Mouse (Mus musculus): ENCODE data around the gene Vwa7. TPM values are rescaled to one million over a fixed set of nuclear protein-coding genes. Genes with fewer than 3 reads are reported as not detected.
"Not testable (repeated sequence)": the region's sequence is repeated elsewhere in the genome, so short reads cannot be mapped to it uniquely, and the experiment has no call there.

Vwa7 gene
- polyA plus RNA-seq (2016; fragmentation: Nextera tagmentation; extraction: Ambion mirVana), result 0.06 and 0.15 TPM in 2 replicates

DNA sequence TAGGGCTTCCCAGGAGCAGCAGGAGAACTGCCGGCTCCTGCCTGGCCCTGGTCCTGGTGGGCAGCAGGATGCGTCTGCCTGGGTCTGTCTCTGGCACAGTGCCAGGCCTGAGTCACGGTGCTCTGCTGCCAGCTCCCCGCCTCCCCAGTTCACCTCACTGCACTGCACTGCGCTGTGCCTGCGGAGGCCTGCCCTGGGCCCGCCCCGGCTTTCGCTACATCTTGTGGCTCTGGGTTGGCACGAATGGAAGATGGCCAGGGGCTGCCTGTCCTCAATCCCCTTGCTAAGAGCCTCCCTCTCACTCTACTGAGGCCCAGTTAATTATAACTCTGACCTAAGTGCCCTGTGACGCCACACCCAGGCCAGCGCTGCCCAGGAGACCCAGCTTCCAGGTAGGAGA is at the start of gene Vwa7:
Vwa7 (plus strand) TSS at position 204 of the 400 bp plus-strand sequence.
- H3K4me3 ChIP-seq, result no peak within 1 kb of the TSS
- H3K36me3 ChIP-seq, result peaks cover 62% of the 10 kb centered on the region
- peak; percentile 62 for ATAC-seq (ENCODE audit: low FRiP score, low read depth)
- H3K27ac ChIP-seq, result no peak within 1 kb of the TSS
- H3K9me3 ChIP-seq, result no peaks in the 10 kb centered on the region
- 0 out of 2 replicates have a peak within 1 kb of the TSS, but pooled peaks have one; percentile 35 for H3K9ac ChIP-seq
- WGBS, result 75% methylated on average over 12 of the region's 12 CpGs
- no peak within 1 kb of the TSS for H3K4me2 ChIP-seq (replicated peaks)
- H3K27me3 ChIP-seq (replicated peaks), result no peaks in the 10 kb centered on the region
- peaks cover 6% of the 10 kb centered on the region for H3K4me1 ChIP-seq

DNA sequence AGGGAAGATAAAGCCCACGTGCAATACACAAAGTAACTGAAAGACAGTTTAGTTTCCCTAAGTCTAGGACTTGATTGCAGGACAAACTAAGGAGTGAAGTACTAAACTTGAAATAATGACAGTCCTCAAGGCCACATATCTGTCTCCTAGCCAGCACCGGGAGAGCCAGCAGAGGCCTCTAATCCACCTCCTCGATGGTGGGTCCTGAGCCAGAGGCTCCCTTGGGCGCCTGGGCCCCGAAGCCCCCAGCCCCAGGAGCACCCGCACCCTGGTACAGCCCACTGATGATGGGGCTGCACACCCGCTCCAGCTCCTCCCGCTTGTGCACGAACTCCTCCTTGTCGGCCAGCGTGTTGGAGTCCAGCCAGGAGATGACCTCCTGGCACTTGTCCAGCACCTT is 46.6 kb upstream of the Vwa7 start, which contains the start of gene Gm20481:
Gm20481 (plus strand) TSS at position 91 of the 400 bp plus-strand sequence.
- H3K4me1 ChIP-seq; H3K9ac ChIP-seq; H3K4me2 ChIP-seq (replicated peaks); H3K27ac ChIP-seq; H3K36me3 ChIP-seq; ATAC-seq (ENCODE audit: low FRiP score, low read depth); H3K9me3 ChIP-seq; H3K4me3 ChIP-seq: not testable (repeated sequence)
- H3K27me3 ChIP-seq (replicated peaks), result peaks cover 26% of the 10 kb centered on the region
- 71% methylated on average over 8 of the region's 11 CpGs for WGBS

DNA sequence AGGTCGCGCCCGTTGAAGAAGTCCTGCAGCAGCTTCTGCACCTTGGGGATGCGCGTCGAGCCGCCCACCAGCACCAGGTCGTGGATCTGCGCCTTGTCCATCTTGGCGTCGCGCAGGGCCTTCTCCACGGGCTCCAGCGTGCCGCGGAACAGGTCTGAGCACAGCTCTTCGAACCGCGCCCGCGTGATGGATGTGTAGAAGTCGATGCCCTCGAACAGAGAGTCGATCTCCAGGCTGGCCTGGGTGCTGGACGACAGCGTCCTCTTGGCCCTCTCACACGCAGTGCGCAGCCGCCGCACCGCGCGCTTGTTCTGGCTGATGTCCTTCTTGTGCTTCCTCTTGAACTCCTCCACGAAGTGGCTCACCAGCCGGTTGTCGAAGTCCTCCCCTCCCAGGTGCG is 45.5 kb upstream of the Vwa7 start:
- not testable (repeated sequence) for H3K27ac ChIP-seq; ATAC-seq (ENCODE audit: low FRiP score, low read depth); H3K4me2 ChIP-seq (replicated peaks); H3K9ac ChIP-seq; H3K36me3 ChIP-seq; H3K4me1 ChIP-seq; H3K9me3 ChIP-seq; H3K4me3 ChIP-seq
- 31% methylated on average over 26 of the region's 37 CpGs for WGBS
- H3K27me3 ChIP-seq (replicated peaks), result peaks cover 26% of the 10 kb centered on the region

DNA sequence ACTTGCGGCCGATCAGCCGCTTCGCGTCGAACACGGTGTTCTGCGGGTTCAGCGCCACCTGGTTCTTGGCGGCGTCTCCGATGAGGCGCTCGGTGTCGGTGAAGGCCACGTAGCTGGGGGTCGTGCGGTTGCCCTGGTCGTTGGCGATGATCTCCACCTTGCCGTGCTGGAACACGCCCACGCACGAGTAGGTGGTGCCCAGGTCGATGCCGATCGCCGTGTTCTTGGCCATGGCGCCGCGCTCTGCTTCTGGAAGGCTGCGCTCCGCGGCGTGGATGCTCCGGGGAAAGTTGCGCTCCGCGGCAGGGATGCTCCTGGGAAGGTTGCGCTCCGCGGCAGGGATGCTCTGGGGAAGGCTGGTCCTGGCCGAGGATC is 44.7 kb upstream of the Vwa7 start:
- H3K4me2 ChIP-seq (replicated peaks), result peak overlapping the region; percentile 77
- H3K27me3 ChIP-seq (replicated peaks), result peaks cover 26% of the 10 kb centered on the region
- not testable (repeated sequence) for H3K27ac ChIP-seq, H3K4me1 ChIP-seq, H3K36me3 ChIP-seq, H3K9me3 ChIP-seq, H3K9ac ChIP-seq
- ATAC-seq (ENCODE audit: low FRiP score, low read depth), result peak; percentile 57
- peak overlapping the region; percentile 36 for H3K4me3 ChIP-seq
- WGBS, result 7% methylated on average over 7 of the region's 43 CpGs

DNA sequence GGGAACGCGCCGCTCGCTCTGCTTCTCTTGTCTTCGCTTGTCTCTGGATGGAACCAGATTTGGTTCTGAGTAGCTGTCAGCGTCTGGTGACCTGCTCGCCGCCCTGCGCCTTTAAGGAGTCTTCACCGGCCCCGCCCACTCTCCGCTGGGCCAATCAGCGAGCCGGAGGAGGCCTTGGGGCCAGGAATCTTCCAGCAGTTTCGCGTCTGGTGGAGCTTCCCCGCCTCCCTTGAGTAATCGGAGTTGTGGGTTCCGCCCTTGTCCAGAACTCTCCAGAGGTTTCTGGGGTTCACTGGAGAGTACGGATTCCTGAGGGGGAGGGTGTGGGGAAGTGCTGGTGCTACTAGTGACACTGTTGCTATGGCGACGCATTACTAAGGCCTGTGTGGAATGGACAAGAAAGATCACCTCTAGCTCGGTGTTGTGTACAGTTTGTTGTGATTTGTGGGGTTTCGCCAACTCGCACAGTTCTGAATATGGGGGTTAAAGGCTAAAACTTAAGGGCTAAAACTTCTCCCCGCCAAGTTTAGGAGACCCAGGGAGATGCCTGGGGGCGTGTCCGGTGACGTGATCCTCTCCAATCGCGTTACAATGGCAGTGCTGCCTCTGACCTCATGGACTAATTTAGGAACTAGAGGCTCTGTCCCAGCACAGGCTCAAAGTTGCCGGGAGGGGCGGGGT is 44.2 kb upstream of the Vwa7 start, which contains the start of the genes Hspa1a and Hspa1l:
Hspa1a (minus strand) TSS at position 88 of the 681 bp plus-strand sequence.
Hspa1l (plus strand) TSS at position 635 of the 681 bp plus-strand sequence.
- under 1% methylated on average over 30 of the region's 33 CpGs for WGBS
- Histone ChIP-seq H3K4me2 (replicated peaks) (peak within 1 kb of the TSS; percentile 77), H3K4me3 (peak within 1 kb of the TSS; percentile 36), H3K27me3 (replicated peaks) (peaks cover 26% of the 10 kb centered on the region)
- H3K9ac ChIP-seq, H3K9me3 ChIP-seq, H3K36me3 ChIP-seq, H3K4me1 ChIP-seq, H3K27ac ChIP-seq: not testable (repeated sequence)
- ATAC-seq (ENCODE audit: low FRiP score, low read depth), result peak; percentile 94

DNA sequence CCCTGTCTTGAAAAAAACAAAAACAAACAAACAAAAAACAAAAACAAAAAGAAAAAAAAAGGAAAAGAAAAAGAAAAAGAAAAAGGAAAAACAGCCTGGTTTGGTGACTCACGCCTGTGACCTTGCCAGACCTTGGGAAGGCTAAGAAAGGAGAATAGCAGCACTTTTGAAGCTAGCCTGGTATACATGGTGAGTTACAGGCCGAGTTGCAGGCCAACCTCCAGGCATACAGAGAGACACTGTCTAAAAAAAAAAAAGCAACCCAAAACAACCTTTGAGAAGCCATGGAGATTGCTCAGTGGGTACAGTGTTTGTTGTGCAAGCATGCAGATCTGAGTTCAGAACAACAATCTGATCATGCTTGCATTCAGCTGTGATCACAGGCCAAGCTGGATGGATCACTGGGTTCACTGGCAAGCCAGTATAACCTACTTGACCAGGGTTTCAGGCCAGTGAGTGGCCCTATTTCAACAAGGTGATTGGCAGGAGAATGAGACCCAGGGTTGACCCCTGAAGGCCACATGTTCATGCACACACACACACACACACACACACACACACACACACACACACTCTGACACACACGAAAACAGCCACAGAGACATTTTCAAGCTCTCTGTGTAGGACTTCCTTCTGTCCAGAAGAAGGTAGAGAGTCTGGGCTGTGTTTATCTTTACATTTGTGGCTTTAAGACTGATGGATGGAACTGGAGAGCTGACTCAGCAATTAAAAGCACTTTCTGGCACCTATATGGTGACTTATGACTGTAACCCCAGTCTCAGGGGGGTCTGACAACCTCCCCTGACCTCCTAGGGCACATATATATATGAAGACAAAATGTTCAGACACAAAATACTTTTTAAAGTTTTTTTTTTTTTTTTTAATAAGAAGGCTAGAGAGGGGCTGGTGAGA is 40.5 kb upstream of the Vwa7 start:
- WGBS, result 87% methylated on average over 3 of the region's 3 CpGs
- Histone ChIP-seq H3K4me1 (peaks cover 5% of the 10 kb centered on the region), H3K36me3 (peaks cover 3% of the 10 kb centered on the region; the same call in 1 of the 2 replicates), H3K9ac (no peak overlapping the region), H3K9me3 (no peaks in the 10 kb centered on the region), H3K4me2 (replicated peaks) (no peak overlapping the region), H3K4me3 (no peak overlapping the region), H3K27ac (no peak overlapping the region), H3K27me3 (replicated peaks) (no peaks in the 10 kb centered on the region)
- no peak for ATAC-seq (ENCODE audit: low FRiP score, low read depth)

DNA sequence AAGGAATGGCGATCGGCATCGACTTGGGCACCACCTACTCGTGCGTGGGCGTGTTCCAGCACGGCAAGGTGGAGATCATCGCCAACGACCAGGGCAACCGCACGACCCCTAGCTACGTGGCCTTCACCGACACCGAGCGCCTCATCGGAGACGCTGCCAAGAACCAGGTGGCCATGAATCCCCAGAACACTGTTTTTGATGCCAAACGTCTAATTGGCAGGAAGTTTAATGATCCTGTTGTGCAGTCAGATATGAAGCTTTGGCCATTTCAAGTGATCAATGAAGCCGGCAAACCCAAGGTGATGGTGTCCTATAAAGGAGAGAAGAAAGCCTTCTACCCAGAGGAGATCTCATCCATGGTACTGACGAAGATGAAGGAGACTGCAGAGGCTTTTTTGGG is 39.4 kb upstream of the Vwa7 start:
- Histone ChIP-seq H3K9ac (no peak overlapping the region), H3K36me3 (peaks cover 3% of the 10 kb centered on the region; the same call in 1 of the 2 replicates), H3K4me3 (no peak overlapping the region), H3K9me3 (no peaks in the 10 kb centered on the region), H3K4me1 (peaks cover 9% of the 10 kb centered on the region), H3K27ac (no peak overlapping the region), H3K27me3 (replicated peaks) (no peaks in the 10 kb centered on the region), H3K4me2 (replicated peaks) (no peak overlapping the region)
- ATAC-seq (ENCODE audit: low FRiP score, low read depth), result no peak
- WGBS, result 94% methylated on average over 20 of the region's 20 CpGs

DNA sequence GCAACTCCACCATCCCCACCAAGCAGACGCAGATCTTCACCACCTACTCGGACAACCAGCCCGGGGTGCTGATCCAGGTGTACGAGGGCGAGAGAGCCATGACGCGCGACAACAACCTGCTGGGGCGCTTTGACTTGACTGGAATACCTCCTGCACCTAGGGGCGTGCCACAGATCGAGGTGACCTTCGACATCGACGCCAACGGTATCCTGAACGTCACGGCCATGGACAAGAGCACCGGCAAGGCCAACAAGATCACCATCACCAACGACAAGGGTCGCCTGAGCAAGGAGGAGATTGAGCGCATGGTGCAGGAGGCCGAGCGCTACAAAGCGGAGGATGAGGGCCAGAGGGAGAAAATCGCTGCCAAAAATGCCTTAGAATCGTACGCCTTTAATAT is 38.1 kb upstream of the Vwa7 start:
- Histone ChIP-seq H3K36me3 (peaks cover 3% of the 10 kb centered on the region; the same call in 1 of the 2 replicates), H3K4me1 (peaks cover 13% of the 10 kb centered on the region), H3K4me2 (replicated peaks) (no peak overlapping the region), H3K27ac (no peak overlapping the region), H3K4me3 (no peak overlapping the region), H3K9me3 (no peaks in the 10 kb centered on the region), H3K9ac (no peak overlapping the region), H3K27me3 (replicated peaks) (no peaks in the 10 kb centered on the region)
- no peak for ATAC-seq (ENCODE audit: low FRiP score, low read depth)
- WGBS, result 90% methylated on average over 27 of the region's 27 CpGs

DNA sequence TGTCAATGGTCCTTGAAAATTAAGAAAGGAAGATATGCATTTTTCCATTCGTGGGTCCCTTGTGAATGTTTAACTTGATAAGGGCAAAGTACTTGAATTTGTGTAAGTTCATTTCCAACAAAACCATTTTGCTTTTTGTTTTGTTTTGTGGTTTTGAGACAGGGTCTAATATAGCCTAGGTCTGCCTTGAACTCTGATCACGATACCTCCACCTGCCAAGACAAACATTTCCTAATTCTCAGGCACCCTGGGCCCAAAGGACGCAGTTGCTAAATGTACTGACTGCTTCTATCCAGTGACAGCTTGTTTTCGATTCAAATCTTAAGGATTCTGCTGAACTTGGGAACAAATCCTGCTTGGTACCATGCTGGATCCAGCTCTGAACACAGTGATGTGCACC is 36.7 kb upstream of the Vwa7 start:
- Histone ChIP-seq H3K4me3 (no peak overlapping the region), H3K9me3 (no peaks in the 10 kb centered on the region), H3K27me3 (replicated peaks) (no peaks in the 10 kb centered on the region), H3K27ac (no peak overlapping the region), H3K9ac (no peak overlapping the region), H3K36me3 (peaks cover 3% of the 10 kb centered on the region; the same call in 1 of the 2 replicates), H3K4me1 (peaks cover 13% of the 10 kb centered on the region), H3K4me2 (replicated peaks) (no peak overlapping the region)
- no peak for ATAC-seq (ENCODE audit: low FRiP score, low read depth)
- 95% methylated on average over 4 of the region's 4 CpGs for WGBS

DNA sequence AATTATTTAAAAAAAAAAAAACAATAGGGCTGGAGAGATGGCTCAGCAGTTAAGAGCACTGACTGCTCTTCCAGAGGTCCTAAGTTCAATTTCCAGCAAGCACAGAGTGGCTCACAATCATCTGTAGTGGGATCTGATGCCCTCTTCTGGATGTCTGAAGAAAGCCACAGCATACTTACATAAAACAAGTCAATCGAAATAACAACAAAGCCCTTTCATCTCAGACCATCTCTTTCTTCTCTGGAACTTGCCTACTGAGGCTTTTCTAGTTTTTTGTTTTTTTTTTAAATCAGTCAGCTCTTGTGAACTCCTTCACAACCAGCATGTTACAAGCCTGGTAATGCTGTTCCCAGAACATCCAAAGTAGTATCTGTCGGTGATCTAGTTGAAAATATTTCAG is 35.7 kb upstream of the Vwa7 start:
- Histone ChIP-seq H3K9ac (peak overlapping the region; percentile 80; the same call in 1 of the 2 replicates), H3K4me3 (peak overlapping the region; percentile 78), H3K4me2 (replicated peaks) (peak overlapping the region; percentile 73), H3K36me3 (peaks cover 12% of the 10 kb centered on the region), H3K9me3 (no peaks in the 10 kb centered on the region), H3K4me1 (peaks cover 13% of the 10 kb centered on the region), H3K27ac (no peak overlapping the region), H3K27me3 (replicated peaks) (no peaks in the 10 kb centered on the region)
- 19% methylated on average over 2 of the region's 2 CpGs for WGBS
- ATAC-seq (ENCODE audit: low FRiP score, low read depth), result no peak

DNA sequence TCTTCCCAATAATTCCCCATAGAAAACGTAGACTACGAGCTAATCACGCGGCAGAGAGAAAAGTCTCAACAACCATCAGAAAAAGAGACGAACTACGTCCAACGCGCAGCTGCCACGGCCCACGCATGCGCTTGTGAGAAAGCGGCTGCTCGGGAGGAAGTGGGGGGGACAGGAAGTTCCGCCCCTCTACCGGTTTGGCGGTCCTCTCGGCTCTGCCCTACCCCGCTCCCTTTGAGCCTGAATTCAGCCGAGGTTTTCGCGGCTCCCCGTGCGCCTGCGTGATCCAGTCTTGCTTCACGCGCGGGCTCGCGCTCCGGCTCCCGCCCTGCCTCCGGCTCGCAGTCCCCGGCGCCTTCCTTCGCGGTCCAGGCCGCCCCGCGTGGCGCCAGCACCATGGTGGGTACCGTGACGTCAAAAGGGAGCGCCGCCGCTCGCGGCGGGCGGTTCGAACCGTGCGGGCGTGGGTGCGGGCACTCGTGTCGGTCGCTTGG is 34.6 kb upstream of the Vwa7 start, which contains the start of gene Lsm2:
Lsm2 (plus strand) TSS at position 173 of the 491 bp plus-strand sequence.
- Histone ChIP-seq H3K9me3 (no peaks in the 10 kb centered on the region), H3K27me3 (replicated peaks) (no peaks in the 10 kb centered on the region), H3K36me3 (peaks cover 23% of the 10 kb centered on the region), H3K4me3 (peak within 1 kb of the TSS; percentile 78), H3K27ac (peak within 1 kb of the TSS; percentile 87), H3K4me1 (peaks cover 13% of the 10 kb centered on the region), H3K4me2 (replicated peaks) (peak within 1 kb of the TSS; percentile 73), H3K9ac (peak within 1 kb of the TSS; percentile 80)
- under 1% methylated on average over 58 of the region's 58 CpGs for WGBS
- peak; percentile 90 for ATAC-seq (ENCODE audit: low FRiP score, low read depth)

DNA sequence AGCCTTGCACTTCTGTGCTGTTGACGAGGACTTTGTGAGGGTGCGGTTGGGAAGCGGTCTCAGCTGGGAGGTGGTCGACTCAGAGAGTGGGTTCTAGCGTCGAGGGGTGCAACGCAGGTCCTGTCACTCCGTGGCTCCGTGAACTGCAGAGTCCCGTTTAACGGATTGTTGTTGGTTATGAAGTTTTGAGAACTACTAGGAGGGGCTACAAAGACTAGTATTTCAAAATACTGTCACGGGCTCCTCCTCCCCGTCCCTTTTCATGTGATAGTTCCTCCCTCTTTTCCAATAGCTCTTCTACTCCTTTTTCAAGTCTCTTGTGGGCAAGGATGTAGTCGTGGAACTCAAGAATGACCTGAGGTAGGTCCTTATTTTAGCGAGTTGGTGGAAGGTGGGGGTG is 34.1 kb upstream of the Vwa7 start:
- Histone ChIP-seq H3K9me3 (no peaks in the 10 kb centered on the region), H3K4me2 (replicated peaks) (peak overlapping the region; percentile 73), H3K27me3 (replicated peaks) (no peaks in the 10 kb centered on the region), H3K9ac (peak overlapping the region; percentile 80), H3K4me1 (peaks cover 13% of the 10 kb centered on the region), H3K27ac (peak overlapping the region; percentile 87; the same call in 1 of the 2 replicates), H3K36me3 (peaks cover 23% of the 10 kb centered on the region), H3K4me3 (peak overlapping the region; percentile 78)
- under 1% methylated on average over 15 of the region's 15 CpGs for WGBS
- no peak; the same call in 1 of the 2 replicates for ATAC-seq (ENCODE audit: low FRiP score, low read depth)
